Comparison of ENCODE assay signal across 10 mouse cellular contexts in genomic region chr12:41558956-41559735, GRCm38 (mm10).
DNase-seq lines count a peak whose midpoint lies in the region; ATAC-seq lines count a peak whose summit lies in the region.
"Had no signal": no experiment of that assay in that cellular context is flagged by ENCODE, and none has a peak within 500 bp of the region (broad histone marks: within the 10 kb centered on the region; RNA-seq: fewer than 3 reads in every experiment).

No protein-coding gene starts in this region.

- WGBS in midbrain, embryonic 15.5 days: 13% methylated on average over 5 of the region's 5 CpGs

- H3K36me3 ChIP-seq in midbrain, embryonic 15.5 days (replicated peaks): no peaks in the 10 kb centered on the region
- H3K36me3 ChIP-seq: heart, embryonic 12.5 days had no signal

- DNase-seq in ES-CJ7 (ENCODE audit: low read depth, low spot score) (peak; percentile 78), R1 (ENCODE audit: low read depth, low spot score) (peak; percentile 84)
- peak; percentile 5 for DNase-seq in kidney, adult 18-20 months
- DNase-seq in gastrocnemius, adult 8-10 months (ENCODE audit: low spot score in 2 of 2): no peak
- no peak for DNase-seq in left cerebral cortex, postnatal 25 days (ENCODE audit: low spot score in 2 of 2)
- no peak for DNase-seq in layer of hippocampus, postnatal 25 days (ENCODE audit: extremely low spot score in 1 of 2, low spot score in 1 of 2)
- DNase-seq: lung, embryonic 14.5 days had no signal

- H3K27ac ChIP-seq in midbrain, embryonic 15.5 days: no peak overlapping the region

- H3K9me3 ChIP-seq in midbrain, embryonic 15.5 days: no peaks in the 10 kb centered on the region
- H3K9me3 ChIP-seq: heart, embryonic 12.5 days had no signal

- no peak overlapping the region for H3K4me2 ChIP-seq in midbrain, embryonic 15.5 days
- H3K4me2 ChIP-seq: heart, embryonic 12.5 days; lung, embryonic 14.5 days had no signal

- no peaks in the 10 kb centered on the region for H3K27me3 ChIP-seq in midbrain, embryonic 15.5 days (replicated peaks)
- H3K27me3 ChIP-seq: heart, embryonic 12.5 days had no signal

- intact Hi-C loops in left cerebral cortex, postnatal 25 days (cut with DNase I): no loop called here

- H3K9ac ChIP-seq in midbrain, embryonic 15.5 days: no peak overlapping the region
- H3K9ac ChIP-seq: heart, embryonic 12.5 days; lung, embryonic 14.5 days had no signal

- no peak overlapping the region for H3K4me3 ChIP-seq in midbrain, embryonic 15.5 days
- H3K4me3 ChIP-seq: heart, embryonic 12.5 days; myocyte had no signal

- no peaks in the 10 kb centered on the region for H3K4me1 ChIP-seq in midbrain, embryonic 15.5 days

- peak; percentile 54; the same call in 1 of the 2 replicates for ATAC-seq in midbrain, embryonic 15.5 days (replicated peaks)

Comparison
In these comparisons a context has a peak if more than half of its experiments do, and no peak if none do; other contexts are left out.
1. DNase-seq: peak in ES-CJ7 (single experiment), R1 (single experiment) and kidney, adult 18-20 months (single experiment); none in gastrocnemius, adult 8-10 months (0 of 2), left cerebral cortex, postnatal 25 days (0 of 2) and layer of hippocampus, postnatal 25 days (0 of 2).